Mouse (Mus musculus): ENCODE results near the gene Crygc.
"Not testable (repeated sequence)": the region's sequence is repeated elsewhere in the genome, so short reads cannot be mapped to it uniquely, and the experiment has no call there.

The Crygc gene

GRCm38 (mm10) chr1:65052140-65052539 lies 21.3 kb downstream of the Crygc start:
- DNase-seq, result no peak

GRCm38 (mm10) chr1:65051696-65052095 lies 21.8 kb downstream of the Crygc start:
- no peak for DNase-seq

- DNase-seq, result not testable (repeated sequence)
Measured at GRCm38 (mm10) chr1:65050952-65051351, 22.5 kb downstream of the Crygc start, which contains the start of gene Cryge. TSS of gene Cryge (minus strand) at chr1:65051149.

- peak; percentile 7 for DNase-seq
Measured at GRCm38 (mm10) chr1:65048781-65049180, 24.7 kb downstream of the Crygc start.

GRCm38 (mm10) chr1:65046401-65047109 lies 26.9 kb downstream of the Crygc start:
- peak; percentile 30 for DNase-seq

DNA sequence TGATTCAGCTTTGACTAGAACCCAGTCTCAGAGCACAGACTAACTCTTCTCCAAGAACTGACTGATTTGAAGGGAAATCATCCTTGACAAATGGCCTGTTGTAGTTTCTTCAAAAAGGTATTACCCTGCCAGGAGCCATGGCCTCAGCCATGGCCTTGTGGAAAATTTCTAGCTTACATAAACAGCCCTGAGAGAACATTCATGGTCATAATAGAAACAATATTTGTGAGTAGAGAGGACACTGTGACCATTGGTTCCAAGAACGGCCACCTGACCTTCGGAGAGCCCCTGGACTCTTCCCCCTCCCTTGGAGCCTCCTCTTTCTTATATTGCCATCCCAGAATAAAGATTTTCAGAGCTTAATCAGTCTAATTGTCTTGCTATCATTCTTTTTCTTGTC lies 30.1 kb downstream of the Crygc start:
- no peak for DNase-seq

DNA sequence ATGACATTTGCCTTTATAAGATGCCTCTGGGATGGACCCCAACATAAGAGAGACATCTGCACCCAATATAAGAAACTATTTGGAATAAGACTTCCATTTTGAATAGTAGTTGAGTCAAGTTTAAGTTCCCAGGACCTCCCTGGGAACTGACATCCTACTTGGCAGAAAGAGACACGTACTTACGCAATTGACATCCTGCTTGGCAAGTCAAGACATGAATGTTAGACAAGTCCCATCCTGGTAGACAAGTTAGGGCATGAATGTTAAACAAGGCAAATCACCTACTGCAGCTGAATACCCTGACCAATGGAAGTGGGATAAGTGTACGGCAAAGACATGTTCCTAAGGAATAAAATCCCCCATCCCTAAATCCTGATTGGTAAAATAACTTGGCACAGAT lies 31.7 kb downstream of the Crygc start:
- no peak for DNase-seq

GRCm38 (mm10) chr1:65040806-65041205 lies 32.7 kb downstream of the Crygc start:
- DNase-seq, result no peak

DNA sequence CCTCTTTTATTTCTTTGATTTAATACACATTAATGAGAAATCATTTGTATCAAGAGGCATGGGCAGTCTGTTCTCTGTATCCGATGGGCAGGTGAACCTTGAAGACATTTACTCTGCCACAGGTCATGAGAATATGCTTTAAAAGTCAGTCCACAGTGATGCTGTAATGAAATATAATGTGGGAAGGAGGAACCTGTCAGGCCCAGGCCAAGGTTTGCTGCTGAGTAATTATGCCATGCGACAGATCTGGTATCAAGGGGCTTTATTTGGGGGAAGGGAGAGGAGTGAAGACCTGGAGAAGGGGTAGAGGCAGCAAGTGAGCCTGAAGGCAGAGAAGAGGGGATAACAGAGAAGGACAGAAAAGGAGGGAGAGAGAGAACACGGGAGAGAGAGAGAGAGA lies 33.8 kb downstream of the Crygc start:
- DNase-seq, result no peak

DNA sequence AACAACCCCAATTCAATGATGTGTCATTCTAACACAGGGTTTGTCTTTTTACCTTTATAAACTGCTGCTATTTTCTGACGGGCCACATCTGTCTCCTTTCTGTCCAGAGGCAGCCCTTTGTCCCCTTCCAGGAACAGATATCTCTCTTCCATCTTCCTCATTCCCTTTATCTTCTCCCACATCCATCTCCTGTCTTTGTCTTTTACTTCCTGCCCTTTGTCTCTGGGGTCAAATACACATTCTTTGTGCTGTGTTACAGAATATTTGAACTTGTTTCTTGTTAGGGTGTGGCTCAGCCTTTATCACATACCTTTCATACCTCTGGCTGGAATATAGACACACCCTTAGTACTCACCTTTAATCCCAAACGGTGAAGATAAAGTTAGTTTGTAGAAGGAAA lies 35.9 kb downstream of the Crygc start:
- no peak for DNase-seq

- no peak for DNase-seq
Measured at GRCm38 (mm10) chr1:65035513-65035912, 38.0 kb downstream of the Crygc start.

DNA sequence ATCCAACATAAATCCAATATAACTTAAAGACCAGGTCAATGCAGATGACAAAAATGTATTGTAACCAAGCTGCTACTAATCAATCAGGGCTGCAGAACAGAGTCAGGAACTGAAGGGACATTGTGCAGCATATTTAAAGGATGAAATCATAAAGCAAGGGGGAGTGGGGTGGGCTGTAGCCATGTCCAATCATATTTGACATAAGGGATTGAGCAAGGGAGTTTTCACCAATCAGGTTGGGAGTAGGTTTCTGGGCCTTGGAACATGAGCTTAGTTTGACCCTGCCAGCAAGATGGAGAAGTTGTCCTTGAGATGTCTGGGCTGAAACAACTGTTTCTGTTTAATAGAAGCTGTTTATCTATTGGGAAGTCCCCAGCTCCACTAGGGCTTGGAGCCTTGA lies 40.8 kb downstream of the Crygc start, which contains the start of gene Akr1cl:
TSS of gene Akr1cl (minus strand) at position 119 of the 400 bp plus-strand sequence.
- DNase-seq, result no peak

GRCm38 (mm10) chr1:65028206-65028605 lies 45.3 kb downstream of the Crygc start:
- no peak for DNase-seq
